ENCODE assay signal across 29 mouse cellular contexts in genomic region chr16:34725156-34725555, GRCm38 (mm10). TPM values are rescaled to one million over a fixed set of nuclear protein-coding genes. Genes with fewer than 3 reads are reported as not detected.
DNase-seq lines count a peak whose midpoint lies in the region; ATAC-seq and TF ChIP-seq lines count a peak whose summit lies in the region.
"Had no signal": no experiment of that assay in that cellular context is flagged by ENCODE, and none has a peak within 500 bp of the region (broad histone marks: within the 10 kb centered on the region; RNA-seq: fewer than 3 reads in every experiment).

No protein-coding gene starts in this region.

- no peaks in the 10 kb centered on the region for H3K27me3 ChIP-seq in heart, embryonic 12.5 days (replicated peaks)
- no peaks in the 10 kb centered on the region for H3K27me3 ChIP-seq in liver, adult 2 months (ENCODE audit: control insufficient read depth, insufficient read depth, low read length)
- no peaks in the 10 kb centered on the region for H3K27me3 ChIP-seq in liver, postnatal 0 days (ENCODE audit: insufficient read depth, low read length)
- H3K27me3 ChIP-seq: CH12.LX; embryonic facial prominence, embryonic 13.5 days; embryonic facial prominence, embryonic 15.5 days; forebrain, embryonic 13.5 days; forebrain, embryonic 15.5 days; Patski had no signal

- no peaks in the 10 kb centered on the region for H3K9me3 ChIP-seq in heart, embryonic 12.5 days (replicated peaks)
- no peaks in the 10 kb centered on the region for H3K9me3 ChIP-seq in liver, postnatal 0 days (ENCODE audit: low read length)
- H3K9me3 ChIP-seq: embryonic facial prominence, embryonic 15.5 days; forebrain, embryonic 13.5 days; G1E had no signal

- H3K9ac ChIP-seq in heart, embryonic 12.5 days = no peak overlapping the region
- H3K9ac ChIP-seq in liver, adult 2 months (ENCODE audit: low read depth, low read length) = no peak overlapping the region
- no peak overlapping the region for H3K9ac ChIP-seq in liver, postnatal 0 days (replicated peaks)
- H3K9ac ChIP-seq: embryonic facial prominence, embryonic 13.5 days; embryonic facial prominence, embryonic 15.5 days; forebrain, embryonic 13.5 days; forebrain, embryonic 15.5 days; forebrain, postnatal 0 days had no signal

- H3K4me2 ChIP-seq in heart, embryonic 12.5 days = no peak overlapping the region
- no peak overlapping the region for H3K4me2 ChIP-seq in liver, postnatal 0 days (ENCODE audit: low read depth, low read length)
- H3K4me2 ChIP-seq: embryonic facial prominence, embryonic 13.5 days; embryonic facial prominence, embryonic 15.5 days; forebrain, embryonic 13.5 days; forebrain, embryonic 15.5 days had no signal

- DNase-seq in heart, adult 11 months = peak; percentile 16
- peak; percentile 87 for DNase-seq in liver, adult 2 months (ENCODE audit: extremely low read depth, low read depth, low spot score)
- DNase-seq in liver, postnatal 0 days = no peak
- peak; percentile 56 for DNase-seq in adipocyte (ENCODE audit: low spot score)
- DNase-seq in layer of hippocampus, adult 9-10 months (ENCODE audit: low spot score) = no peak
- DNase-seq: adrenal gland, adult 2 months; adrenal gland, postnatal 10 days; adrenal gland, postnatal 25 days; B cell, adult 2 months; cerebellum, adult 11 months; cerebellum, adult 18-20 months; cerebellum, adult 8-10 months; cerebellum, adult 9-11 months; cerebellum, postnatal 14 days; cerebellum, postnatal 36 days; embryo, embryonic 11 days; forebrain, postnatal 0 days had no signal

- TF ChIP-seq EP300 in liver, postnatal 0 days (IDR thresholded peaks at IDR 0.05; ENCODE audit: low read depth) = no peak

- no peaks in the 10 kb centered on the region for H3K4me1 ChIP-seq in heart, embryonic 12.5 days (replicated peaks)
- peaks cover 2% of the 10 kb centered on the region; the same call in 1 of the 2 replicates for H3K4me1 ChIP-seq in liver, adult 2 months (ENCODE audit: control insufficient read depth, insufficient read depth, low read length)
- H3K4me1 ChIP-seq in liver, postnatal 0 days (ENCODE audit: insufficient read depth) = no peaks in the 10 kb centered on the region
- H3K4me1 ChIP-seq: embryonic facial prominence, embryonic 13.5 days; embryonic facial prominence, embryonic 15.5 days; forebrain, embryonic 13.5 days; forebrain, embryonic 15.5 days had no signal

- H3K79me2 ChIP-seq in liver, adult 2 months (ENCODE audit: control insufficient read depth, insufficient read depth, low read length) = no peaks in the 10 kb centered on the region

- TF ChIP-seq POLR2A in liver, adult 2 months (IDR thresholded peaks at IDR 0.05; ENCODE audit: extremely low read depth, insufficient read depth, low read length) = no peak

- ATAC-seq in heart, embryonic 12.5 days (ENCODE audit: insufficient number of reproducible peaks, low FRiP score) = no peak
- no peak for ATAC-seq in liver, postnatal 0 days
- no peak for ATAC-seq in megakaryocyte progenitor cell, adult 5-6 weeks (replicated peaks; ENCODE audit: poor library complexity)
- ATAC-seq: activated CD4-positive, CD25-positive, alpha-beta regulatory T cell, adult 4 months; CD4-positive, CD25-positive, alpha-beta regulatory T cell, adult 4 months; forebrain, embryonic 13.5 days; forebrain, embryonic 15.5 days; forebrain, postnatal 0 days; Patski had no signal

- peaks cover 47% of the 10 kb centered on the region for H3K36me3 ChIP-seq in heart, embryonic 12.5 days
- H3K36me3 ChIP-seq in liver, adult 2 months (ENCODE audit: control insufficient read depth, insufficient read depth, low read length) = no peaks in the 10 kb centered on the region; the same call in 1 of the 2 replicates
- peaks cover 10% of the 10 kb centered on the region; the same call in 1 of the 2 replicates for H3K36me3 ChIP-seq in liver, postnatal 0 days (replicated peaks; ENCODE audit: insufficient read depth, low read length)

- no peak overlapping the region for H3K27ac ChIP-seq in heart, embryonic 12.5 days (ENCODE audit: poor library complexity, severe bottlenecking)
- H3K27ac ChIP-seq in liver, adult 2 months (replicated peaks; ENCODE audit: insufficient read depth, low read depth, low read length) = no peak overlapping the region
- no peak overlapping the region for H3K27ac ChIP-seq in liver, postnatal 0 days (ENCODE audit: low read depth)
- H3K27ac ChIP-seq: embryonic facial prominence, embryonic 13.5 days; embryonic facial prominence, embryonic 15.5 days; forebrain, embryonic 13.5 days; forebrain, embryonic 15.5 days had no signal

- H3K4me3 ChIP-seq in heart, embryonic 12.5 days = no peak overlapping the region
- no peak overlapping the region for H3K4me3 ChIP-seq in liver, adult 2 months (ENCODE audit: insufficient read depth, low read depth, low read length)
- no peak overlapping the region for H3K4me3 ChIP-seq in liver, postnatal 0 days (ENCODE audit: low read depth, low read length)
- H3K4me3 ChIP-seq: embryonic facial prominence, embryonic 13.5 days; embryonic facial prominence, embryonic 15.5 days; erythroblast, embryonic 14.5 days; forebrain, embryonic 13.5 days; forebrain, embryonic 15.5 days had no signal

- 87% methylated on average over 3 of the region's 3 CpGs for WGBS in heart, embryonic 12.5 days
- WGBS in liver, adult 2 months = 49% methylated on average over 3 of the region's 3 CpGs
- WGBS in liver, postnatal 0 days (ENCODE audit: insufficient replicate concordance) = 81% methylated on average over 3 of the region's 3 CpGs

- TF ChIP-seq CTCF in liver, adult 2 months (IDR thresholded peaks at IDR 0.05; ENCODE audit: low read depth, low read length) = no peak
- TF ChIP-seq CTCF in liver, postnatal 0 days (IDR thresholded peaks at IDR 0.05; ENCODE audit: low read depth) = no peak

RNA-seq across cellular contexts. Expression of gene Mylk, which starts 19.9 kb away (rescaled TPM):
- 5.2 and 5.4 TPM in 2 replicates for polyA plus RNA-seq in heart, embryonic 12.5 days (2016; fragmentation: Nextera tagmentation; extraction: Ambion mirVana)
- total RNA-seq in liver, adult 2 months (2014; rRNA removed) = 26.3 and 33.0 TPM in 2 replicates
- 34.4 and 37.7 TPM in 2 replicates for polyA plus RNA-seq in liver, adult 2 months (2012; rRNA removed)
- 4.9 and 5.6 TPM in 2 replicates for polyA plus RNA-seq in liver, postnatal 0 days (2015; fragmentation: Nextera tagmentation; extraction: Ambion mirVana)
- 0.59 and 0.77 TPM in 2 replicates for total RNA-seq in megakaryocyte progenitor cell, adult 5-6 weeks (2015)
- 0.79 and 1.7 TPM in 2 replicates for total RNA-seq in megakaryocyte progenitor cell, adult 5-6 weeks (2017)
- polyA plus RNA-seq: CD4-positive, CD25-positive, alpha-beta regulatory T cell, adult 4 months; erythroblast, embryonic 14.5 days; G1E had no signal

RNA-seq across cellular contexts. Expression of gene Ccdc14, which starts 34.7 kb away (rescaled TPM):
- 7.0 and 8.5 TPM in 2 replicates for polyA plus RNA-seq in heart, embryonic 12.5 days (2016; fragmentation: Nextera tagmentation; extraction: Ambion mirVana)
- 1.2 and 1.3 TPM in 2 replicates for total RNA-seq in liver, adult 2 months (2014; rRNA removed)
- 0.24 and 0.28 TPM in 2 replicates for polyA plus RNA-seq in liver, adult 2 months (2012; rRNA removed)
- 1.2 and 1.3 TPM in 2 replicates for polyA plus RNA-seq in liver, postnatal 0 days (2015; fragmentation: Nextera tagmentation; extraction: Ambion mirVana)
- 11.7 and 14.4 TPM in 2 replicates for total RNA-seq in megakaryocyte progenitor cell, adult 5-6 weeks (2015)
- 10.9 and 13.5 TPM in 2 replicates for total RNA-seq in megakaryocyte progenitor cell, adult 5-6 weeks (2017)

Comparison
In these comparisons a context has a peak if more than half of its experiments do, and no peak if none do; other contexts are left out.
1. DNase-seq: peak in heart, adult 11 months (single experiment), liver, adult 2 months (single experiment) and adipocyte (single experiment); none in liver, postnatal 0 days (single experiment) and layer of hippocampus, adult 9-10 months (single experiment).